Mouse (Mus musculus): ENCODE measurements around the gene Il1r2.

Il1r2 gene

DNA sequence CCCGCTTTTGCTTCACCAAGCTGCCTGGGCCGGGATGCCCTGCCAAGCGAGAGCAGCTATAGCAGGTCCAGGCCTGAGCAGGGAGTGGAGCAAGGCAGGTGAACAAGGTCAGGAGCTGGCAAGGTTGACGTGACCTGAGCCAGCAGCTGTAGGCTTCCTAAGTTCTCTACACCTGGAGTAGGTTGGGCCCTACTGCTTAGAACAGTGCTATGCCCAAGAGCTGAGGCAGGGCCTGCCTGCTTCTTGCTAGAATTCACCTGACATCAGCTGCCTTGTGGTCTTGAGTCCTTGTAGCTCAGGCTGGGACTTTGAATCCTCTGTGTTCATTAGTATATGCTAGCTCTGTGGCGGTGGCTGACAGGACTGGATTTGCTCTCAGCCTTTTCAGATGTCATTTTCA is at the start of gene Il1r2:
TSS of gene Il1r2 (plus strand) at position 301 of the 400 bp plus-strand sequence.
- no peak for DNase-seq (ENCODE audit: low read depth, low spot score)

DNA sequence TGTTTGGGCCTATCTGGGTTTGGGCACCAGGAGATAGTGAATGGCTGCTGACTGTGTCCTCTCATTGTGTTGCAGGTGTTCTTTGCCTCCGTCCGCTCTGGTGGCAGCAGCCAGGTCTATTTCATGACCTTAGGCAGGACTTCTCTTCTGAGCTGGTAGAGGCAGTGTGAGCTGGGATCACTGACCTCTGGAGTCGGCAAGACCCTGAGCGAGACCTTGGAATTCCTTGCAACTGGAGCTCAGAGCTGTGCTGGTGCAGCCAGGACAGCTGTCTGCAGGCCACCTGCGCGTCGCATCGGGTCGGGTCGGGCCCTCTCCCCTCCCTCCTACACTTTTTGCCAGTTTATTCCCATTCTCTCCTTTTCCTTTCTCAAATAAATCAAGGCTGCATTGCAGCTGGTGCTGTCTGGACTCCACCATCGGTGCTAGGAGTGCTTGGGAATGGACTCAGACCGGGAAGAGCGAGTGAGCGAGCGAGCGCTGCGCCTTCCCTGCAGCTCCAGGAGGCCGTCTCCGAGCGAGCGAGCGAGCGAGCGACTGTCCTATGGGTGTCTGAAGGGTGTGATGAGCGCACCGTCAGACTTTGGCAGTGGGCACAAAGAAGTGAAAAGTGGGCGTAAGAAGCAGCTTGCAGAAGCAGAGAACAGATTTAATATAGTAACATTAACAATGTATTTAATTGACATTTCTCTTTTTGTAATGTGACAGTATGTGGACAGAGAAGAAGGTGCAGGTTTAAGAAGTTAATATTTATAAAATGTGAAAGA is 49.1 kb upstream of the Il1r2 start:
- DNase-seq (ENCODE audit: low read depth, low spot score), result no peak

DNA sequence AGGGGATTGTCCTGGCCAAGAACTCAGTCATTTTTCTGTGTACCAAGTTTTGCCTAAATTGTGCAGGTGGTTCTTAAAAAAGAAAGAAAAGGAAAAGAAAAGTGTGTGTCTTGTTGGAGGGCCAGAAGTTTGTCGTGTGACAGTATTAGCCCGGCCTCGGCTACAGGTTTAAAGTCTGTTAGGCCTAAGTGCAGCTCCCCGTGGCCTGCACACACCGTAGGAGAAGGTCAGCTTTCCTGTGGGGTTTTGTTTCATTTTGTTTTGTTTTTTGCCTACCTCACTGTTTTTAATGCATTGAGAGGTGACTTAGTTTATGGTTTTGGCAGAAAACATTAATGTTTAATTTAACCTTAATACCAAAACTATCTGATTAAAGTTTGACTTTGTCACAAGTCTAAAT is 48.5 kb upstream of the Il1r2 start:
- no peak for DNase-seq (ENCODE audit: low read depth, low spot score)

GRCm38 (mm10) chr1:40027116-40027620 is 46.7 kb upstream of the Il1r2 start:
- DNase-seq (ENCODE audit: low read depth, low spot score), result no peak

DNA sequence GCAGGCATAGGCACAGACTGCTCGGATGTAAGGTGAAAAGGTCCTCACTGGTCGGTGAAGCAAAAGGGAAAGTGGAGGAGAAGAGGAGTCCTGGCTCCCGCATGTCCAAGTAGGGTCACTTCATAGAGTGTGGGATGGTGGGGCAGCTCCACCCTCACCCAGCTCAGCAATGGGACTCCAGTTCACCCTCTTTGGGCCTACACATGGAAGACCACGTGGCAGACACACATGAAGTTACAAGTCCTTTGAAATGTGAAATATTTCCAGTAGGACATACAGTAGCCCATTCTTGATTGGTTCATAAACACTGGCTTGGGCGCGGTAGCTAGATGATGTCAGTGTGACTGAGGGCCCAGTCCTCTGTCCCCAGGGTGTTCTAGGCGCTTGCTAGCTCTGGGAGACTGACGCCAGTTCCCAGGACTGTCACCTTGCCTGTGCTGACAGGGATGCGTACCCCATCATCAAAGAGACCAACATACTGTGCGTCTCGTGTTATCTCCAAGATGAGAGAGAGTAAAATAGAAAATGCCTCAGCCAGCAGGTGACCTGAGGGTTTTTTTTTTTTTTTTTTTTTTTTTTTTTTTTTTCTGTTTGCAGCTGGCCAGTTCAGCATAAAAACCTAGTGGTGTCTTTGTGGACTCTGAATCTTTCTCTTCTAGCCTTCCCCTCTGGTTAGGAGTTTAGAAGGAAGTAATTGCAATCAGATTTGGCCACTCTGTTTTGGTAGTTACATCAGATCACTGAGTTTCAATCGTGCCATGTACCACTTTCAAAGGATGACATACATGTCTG is 45.5 kb upstream of the Il1r2 start:
- DNase-seq (ENCODE audit: low read depth, low spot score), result peak; percentile 23

DNA sequence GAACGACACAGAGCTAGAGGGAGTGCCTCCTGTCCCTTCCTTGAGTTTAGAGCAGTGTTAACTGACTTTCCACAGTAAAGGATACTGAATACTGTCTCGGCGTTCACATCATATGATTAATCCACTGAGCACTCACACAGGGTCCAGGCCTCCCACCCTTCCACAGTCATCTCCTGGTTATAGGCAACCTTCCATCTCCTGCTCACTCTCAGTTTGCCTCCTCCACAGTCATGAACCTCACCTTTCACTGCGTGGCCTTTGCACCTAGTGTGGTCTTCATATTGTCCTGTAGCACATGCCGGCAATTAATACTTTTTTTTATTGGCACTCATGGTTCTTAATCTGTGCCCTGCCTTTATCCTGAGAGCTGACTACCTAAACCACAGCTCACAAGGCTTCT is 44.3 kb upstream of the Il1r2 start:
- no peak for DNase-seq (ENCODE audit: low read depth, low spot score)

DNA sequence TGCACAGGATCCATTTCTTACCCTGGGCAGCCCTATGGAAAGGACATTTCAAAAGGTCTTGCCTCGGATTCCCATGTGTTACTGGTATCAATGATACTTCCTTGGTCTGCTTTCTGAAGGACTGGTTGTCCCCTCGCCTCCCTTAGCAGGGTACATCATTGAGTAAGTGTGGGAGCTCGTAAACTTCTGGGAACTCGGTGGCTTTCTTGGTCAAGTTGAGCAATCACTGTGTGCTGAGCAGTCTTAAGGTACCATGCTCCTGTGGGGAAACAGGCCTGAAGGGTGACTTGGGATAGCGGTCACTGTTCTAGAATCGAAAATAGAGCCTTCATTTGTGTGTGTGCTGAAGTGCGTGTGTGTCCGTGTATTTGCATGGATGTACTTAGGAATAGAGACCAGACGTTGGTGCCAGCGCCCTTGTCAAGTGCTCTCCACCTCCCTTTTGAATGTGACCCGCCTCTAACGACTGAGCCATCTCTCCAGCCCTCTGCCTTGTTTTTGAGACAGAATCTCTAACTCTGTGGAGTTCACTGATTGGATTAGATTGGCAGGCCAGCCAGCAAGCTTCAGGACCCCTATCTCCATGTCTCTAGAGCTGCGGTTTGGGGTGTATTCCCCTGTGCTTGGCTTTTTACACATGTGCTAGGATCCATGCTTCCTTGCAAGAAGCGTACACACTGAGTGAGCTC is 43.4 kb upstream of the Il1r2 start:
- no peak for DNase-seq (ENCODE audit: low read depth, low spot score)

GRCm38 (mm10) chr1:40030976-40031356 is 42.9 kb upstream of the Il1r2 start:
- DNase-seq (ENCODE audit: low read depth, low spot score), result no peak

- no peak for DNase-seq (ENCODE audit: low read depth, low spot score)
Observed at GRCm38 (mm10) chr1:40031626-40032025, 42.3 kb upstream of the Il1r2 start.

DNA sequence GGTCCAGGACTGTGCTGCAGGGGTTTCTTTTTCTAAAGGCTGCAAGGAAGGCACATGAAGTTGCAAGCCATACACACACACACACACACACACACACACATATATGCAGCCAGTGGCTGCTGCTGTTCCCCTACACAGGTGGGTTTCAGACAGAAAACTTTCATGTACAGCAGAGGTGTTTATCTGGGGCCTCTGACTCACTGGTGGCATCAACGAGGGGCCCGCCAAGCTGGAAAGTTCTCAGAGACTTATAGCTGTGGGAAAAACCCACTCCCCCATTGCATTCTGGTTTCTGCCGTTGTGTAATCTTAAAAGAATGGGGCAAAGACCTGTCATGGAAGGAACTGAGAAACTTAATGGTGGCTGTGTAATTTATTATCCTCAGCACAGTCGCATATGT is 40.6 kb upstream of the Il1r2 start:
- peak; percentile 57 for DNase-seq (ENCODE audit: low read depth, low spot score)

DNA sequence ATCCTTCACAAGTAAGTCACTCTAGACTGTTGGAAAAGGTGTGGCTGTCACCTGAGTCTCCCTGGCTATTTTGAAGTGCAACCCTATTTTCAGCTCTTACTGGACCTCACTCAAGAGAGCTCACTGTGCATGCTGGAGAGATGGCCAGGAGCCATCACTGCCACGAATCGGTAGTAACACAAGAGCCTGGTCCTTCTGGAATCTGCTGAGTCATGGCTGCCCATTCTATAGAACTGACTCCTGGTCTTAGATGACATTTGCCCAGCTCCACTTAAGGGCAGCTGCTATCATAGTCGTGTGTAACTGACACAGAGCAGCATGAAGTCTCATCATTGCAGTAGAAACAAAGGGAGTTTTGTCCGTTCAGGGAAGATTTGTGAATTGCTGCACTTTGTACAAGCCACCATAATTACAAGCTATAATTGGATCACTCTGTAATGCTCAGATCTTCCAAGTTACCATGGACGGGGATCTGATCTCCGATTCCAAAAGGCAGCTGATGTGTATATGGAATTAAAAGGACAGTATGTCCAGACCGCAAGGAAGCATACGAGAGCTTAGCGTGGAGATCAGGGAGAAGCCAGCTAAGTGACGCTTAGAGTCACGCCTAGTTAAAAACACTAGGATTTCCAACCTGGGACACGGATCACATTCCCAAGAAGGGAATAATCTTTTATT is 40.0 kb upstream of the Il1r2 start:
- DNase-seq (ENCODE audit: low read depth, low spot score), result no peak

GRCm38 (mm10) chr1:40037831-40038230 is 36.0 kb upstream of the Il1r2 start:
- no peak for DNase-seq (ENCODE audit: low read depth, low spot score)

- peak; percentile 48 for DNase-seq (ENCODE audit: low read depth, low spot score)
Observed at GRCm38 (mm10) chr1:40045686-40046085, 28.2 kb upstream of the Il1r2 start.

- no peak for DNase-seq (ENCODE audit: low read depth, low spot score)
Observed at GRCm38 (mm10) chr1:40046600-40046999, 27.3 kb upstream of the Il1r2 start.

GRCm38 (mm10) chr1:40051157-40051556 is 22.7 kb upstream of the Il1r2 start:
- no peak for DNase-seq (ENCODE audit: low read depth, low spot score)

GRCm38 (mm10) chr1:40052156-40052555 is 21.7 kb upstream of the Il1r2 start:
- DNase-seq (ENCODE audit: low read depth, low spot score), result peak; percentile 70

DNA sequence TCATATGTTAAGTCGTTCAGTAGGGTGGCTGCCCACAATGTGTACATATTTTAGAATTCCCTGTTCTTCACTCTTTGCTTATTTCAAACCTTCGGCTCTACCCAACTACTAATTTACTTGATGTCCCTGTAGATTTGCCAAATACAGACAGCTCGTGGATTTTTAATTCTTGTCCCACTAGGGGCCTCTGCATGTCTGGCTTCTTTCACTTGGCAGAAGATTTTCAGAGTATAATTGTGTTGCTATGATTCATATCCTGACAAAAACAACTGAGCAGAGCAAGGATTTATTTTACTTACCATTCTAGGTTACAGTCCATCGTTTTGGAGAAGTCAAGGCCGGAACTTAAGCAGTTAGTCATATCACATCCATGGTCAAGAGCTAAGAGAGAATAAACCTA is 20.8 kb upstream of the Il1r2 start:
- no peak for DNase-seq (ENCODE audit: low read depth, low spot score)

DNA sequence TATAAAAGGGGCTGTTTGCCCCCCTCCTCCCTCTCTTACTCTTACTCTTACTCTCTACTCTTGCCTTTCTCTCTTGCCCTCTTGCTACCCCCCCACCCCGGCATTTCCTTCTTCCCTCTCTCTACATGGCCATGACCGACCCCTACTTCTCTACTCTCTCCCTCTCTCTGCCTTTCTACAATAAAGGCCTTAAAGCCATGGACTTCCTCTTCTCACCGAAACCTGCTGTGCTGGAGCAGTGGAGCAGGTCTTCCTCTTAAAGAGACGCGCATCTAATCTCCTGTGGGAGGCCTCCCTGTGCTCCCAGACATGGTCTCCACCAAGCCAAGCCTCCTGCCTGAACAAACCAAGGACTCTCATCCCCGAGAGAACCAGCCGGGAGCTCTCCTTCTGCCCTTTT is 18.8 kb upstream of the Il1r2 start:
- DNase-seq (ENCODE audit: low read depth, low spot score), result no peak

DNA sequence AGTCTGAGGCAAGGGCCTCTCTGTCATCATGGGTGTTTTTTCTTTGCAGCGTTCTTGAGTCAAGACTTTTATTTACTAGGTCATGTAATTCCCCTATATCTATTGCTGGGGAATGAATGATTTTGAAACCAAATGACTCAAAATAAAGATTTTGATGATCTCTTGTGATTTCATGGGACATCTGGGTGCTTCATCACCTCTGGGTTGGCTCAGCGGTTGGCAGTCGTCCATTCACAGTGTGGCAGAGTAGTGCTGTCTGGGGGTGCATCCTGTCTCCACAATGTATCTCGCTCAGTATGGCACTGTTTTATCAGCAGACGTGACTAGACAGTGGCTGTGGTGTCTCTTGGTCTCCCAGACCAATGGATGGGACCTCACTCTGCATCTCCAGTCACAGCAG is 17.9 kb upstream of the Il1r2 start:
- peak; percentile 70 for DNase-seq (ENCODE audit: low read depth, low spot score)

GRCm38 (mm10) chr1:40057351-40057750 is 16.5 kb upstream of the Il1r2 start:
- no peak for DNase-seq (ENCODE audit: low read depth, low spot score)

- DNase-seq (ENCODE audit: low read depth, low spot score), result no peak
Observed at GRCm38 (mm10) chr1:40058013-40058412, 15.9 kb upstream of the Il1r2 start.

All from CD4-positive helper T cell, adult 2 months (primary cell).